Mouse (Mus musculus) lung, postnatal 0 days (tissue): ENCODE measurements at regions not wholly inside any gene's neighbourhood (a gene's known extent, or its start where the extent isn't known, plus 50 kb on each side); places are given as distances from the start of the nearest gene placed in this dataset.

Experiments
- CTCF ChIP-seq: IDR thresholded peaks from 2 replicates; pipeline ENCODE4 v1.5.1; 2016; ENCODE audit warnings: antibody characterized with exemption, mild to moderate bottlenecking
- EP300 ChIP-seq: IDR thresholded peaks from 2 replicates; pipeline ENCODE4 v1.6.1; 2016; ENCODE audit warnings: antibody characterized with exemption, mild to moderate bottlenecking, control low read depth

DNA sequence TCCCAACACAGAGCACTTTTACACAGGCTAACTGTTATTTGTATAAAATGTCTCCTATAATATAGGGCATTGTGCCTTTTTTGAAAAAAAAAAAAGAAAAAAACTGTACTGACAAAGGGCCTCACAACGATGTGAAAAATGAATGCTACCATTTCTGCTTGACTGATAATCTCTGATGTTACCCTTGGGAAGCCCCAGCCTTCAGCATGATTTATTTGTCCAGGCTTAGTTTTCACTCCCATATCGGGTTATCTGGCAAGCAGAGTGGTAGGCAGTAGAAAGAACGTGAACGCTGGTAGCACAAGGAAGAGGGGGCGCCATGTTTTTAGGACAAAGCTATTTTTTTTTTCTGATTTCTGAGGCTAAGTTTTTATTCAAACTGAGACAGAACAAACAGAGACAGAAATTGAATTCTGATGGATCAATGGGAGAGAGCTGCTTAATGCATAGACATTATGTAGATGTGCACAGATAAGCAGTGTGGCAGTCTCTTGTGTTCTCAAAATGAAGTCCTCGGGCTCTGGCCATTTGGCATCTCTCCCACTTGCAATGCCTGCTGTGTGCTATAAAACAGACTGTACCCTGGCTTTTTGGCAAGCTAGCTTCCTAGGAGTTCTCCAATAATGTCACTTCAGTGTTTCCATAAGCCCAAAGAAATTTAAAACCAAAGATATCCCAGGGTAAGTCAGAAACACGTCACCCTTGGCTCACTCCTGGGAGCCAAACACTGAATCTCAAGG lies 139.3 kb downstream of the Gm19410 start:
- TF ChIP-seq CTCF (no peak), EP300 (no peak)
